Mouse (Mus musculus) liver, adult 2 months (tissue): Measurements from ENCODE around the gene Man2a2. TPM values are rescaled to one million over a fixed set of nuclear protein-coding genes. Genes with fewer than 3 reads are reported as not detected.

ENCODE experiments used
- DNase-seq: peaks from one replicate; pipeline ENCODE4 v3.0.0-alpha.2; 2011; ENCODE audit warnings: low read depth, low spot score; ENCODE audit errors: extremely low read depth
- H3K27ac ChIP-seq: fragments of 200-500 bp; replicated peaks from 2 replicates; pipeline ENCODE4 v1.5.1; 2012; ENCODE audit warnings: low read depth, mild to moderate bottlenecking, control low read depth, inconsistent platforms, low read length; ENCODE audit not compliant: insufficient read depth
- H3K27me3 ChIP-seq: fragments of 200-500 bp; 2 replicates; pipeline ENCODE4 v1.6.1; 2012; ENCODE audit warnings: mild to moderate bottlenecking, moderate library complexity, low read length, inconsistent platforms; ENCODE audit not compliant: control insufficient read depth, insufficient read depth
- H3K36me3 ChIP-seq: fragments of 200-500 bp; 2 replicates; pipeline ENCODE4 v1.6.1; 2012; ENCODE audit warnings: low read length, inconsistent platforms; ENCODE audit not compliant: control insufficient read depth, insufficient read depth
- H3K4me1 ChIP-seq: fragments of 200-500 bp; 2 replicates; pipeline ENCODE4 v1.6.1; 2011; ENCODE audit warnings: low read length; ENCODE audit not compliant: control insufficient read depth, insufficient read depth
- H3K4me3 ChIP-seq: fragments of 200-500 bp; 2 replicates; pipeline ENCODE4 v1.5.1; 2011; ENCODE audit warnings: low read depth, mild to moderate bottlenecking, control low read depth, low read length, moderate library complexity; ENCODE audit not compliant: insufficient read depth
- H3K79me2 ChIP-seq: fragments of 200-500 bp; 2 replicates; pipeline ENCODE4 v1.6.1; 2012; ENCODE audit warnings: inconsistent platforms, mild to moderate bottlenecking, low read length, moderate library complexity; ENCODE audit not compliant: control insufficient read depth, insufficient read depth
- H3K9ac ChIP-seq: fragments of 200-500 bp; 2 replicates; pipeline ENCODE4 v1.6.1; 2012; ENCODE audit warnings: low read depth, mild to moderate bottlenecking, control low read depth, inconsistent platforms, low read length
- CTCF ChIP-seq: fragments of 200-500 bp; IDR thresholded peaks from 2 replicates; pipeline ENCODE4 v1.5.1; 2011; ENCODE audit warnings: low read depth, low read length, control low read depth
- POLR2A ChIP-seq: fragments of 200-500 bp; IDR thresholded peaks from 2 replicates; pipeline ENCODE4 v1.6.1; 2011; ENCODE audit warnings: low read length, control low read depth; ENCODE audit not compliant: insufficient read depth; ENCODE audit errors: extremely low read depth
- WGBS: fragments of 180-500 bp; shearing (Covaris S2); methylation state at CpG from one replicate; pipeline ENCODE4 v1.1.7; 2018; 5-methylcytosine and 5-hydroxymethylcytosine counted together
- polyA plus RNA-seq: library from polyadenylated mRNA; depleted of rRNA; stranded (reverse); fragments of >200 nt; gene quantifications from 2 replicates; pipeline ENCODE4 v1.2.3, GENCODE M21; 2012
- total RNA-seq: library from RNA; depleted of rRNA; stranded (reverse); fragments of >200 nt; gene quantifications from 2 replicates; pipeline ENCODE4 v1.2.3, GENCODE M21; 2014

Gene Man2a2
- total and polyA plus RNA-seq, 2 experiments = 9.3 to 45.6 TPM

GRCm38 (mm10) chr7:80406186-80406585, 35.0 kb upstream of the Man2a2 start:
- DNase-seq = no peak
- Histone ChIP-seq H3K27me3 (no peaks in the 10 kb centered on the region), H3K27ac (no peak overlapping the region), H3K4me1 (peaks cover 3% of the 10 kb centered on the region; the same call in 1 of the 2 replicates), H3K9ac (no peak overlapping the region), H3K36me3 (no peaks in the 10 kb centered on the region), H3K4me3 (no peak overlapping the region), H3K79me2 (peaks cover 8% of the 10 kb centered on the region; the same call in 1 of the 2 replicates)
- 83% methylated on average over 3 of the region's 3 CpGs for WGBS
- TF ChIP-seq CTCF (no peak), POLR2A (no peak)

GRCm38 (mm10) chr7:80405188-80405695, 34.1 kb upstream of the Man2a2 start, which contains the start of gene Furin:
Gene Furin (minus strand): TSS chr7:80405436.
- peaks cover 3% of the 10 kb centered on the region; the same call in 1 of the 2 replicates for H3K4me1 ChIP-seq

GRCm38 (mm10) chr7:80404101-80404894, 33.1 kb upstream of the Man2a2 start:
- no peak for DNase-seq
- TF ChIP-seq POLR2A (no peak), CTCF (no peak)
- Histone ChIP-seq H3K4me3 (no peak overlapping the region), H3K36me3 (no peaks in the 10 kb centered on the region), H3K27me3 (no peaks in the 10 kb centered on the region), H3K27ac (peak overlapping the region; percentile 11; the same call in 1 of the 2 replicates), H3K79me2 (peaks cover 9% of the 10 kb centered on the region; the same call in 1 of the 2 replicates), H3K9ac (no peak overlapping the region), H3K4me1 (peaks cover 6% of the 10 kb centered on the region)
- 51% methylated on average over 7 of the region's 7 CpGs for WGBS

More at GRCm38 (mm10) chr7:80405188-80405695, 34.1 kb upstream of the Man2a2 start, which contains the start of gene Furin:
- H3K36me3 ChIP-seq = no peaks in the 10 kb centered on the region
- DNase-seq = no peak
- no peak for TF ChIP-seq CTCF
- no peak for TF ChIP-seq POLR2A
- no peaks in the 10 kb centered on the region for H3K27me3 ChIP-seq
- peak within 1 kb of the TSS; percentile 11; the same call in 1 of the 2 replicates for H3K27ac ChIP-seq
- H3K4me3 ChIP-seq = no peak within 1 kb of the TSS
- WGBS = 44% methylated on average over 9 of the region's 9 CpGs
- H3K79me2 ChIP-seq = peaks cover 8% of the 10 kb centered on the region; the same call in 1 of the 2 replicates
- H3K9ac ChIP-seq = no peak within 1 kb of the TSS

GRCm38 (mm10) chr7:80403551-80403950, 32.4 kb upstream of the Man2a2 start:
- H3K4me1 ChIP-seq = peaks cover 13% of the 10 kb centered on the region
- no peaks in the 10 kb centered on the region for H3K36me3 ChIP-seq
- peak; percentile 81 for DNase-seq
- peak overlapping the region; percentile 93 for H3K27ac ChIP-seq
- no peaks in the 10 kb centered on the region for H3K27me3 ChIP-seq
- H3K4me3 ChIP-seq = peak overlapping the region; percentile 66; the same call in 1 of the 2 replicates
- WGBS = 5% methylated on average over 9 of the region's 9 CpGs
- H3K79me2 ChIP-seq = peaks cover 17% of the 10 kb centered on the region
- TF ChIP-seq CTCF (no peak), POLR2A (no peak)
- H3K9ac ChIP-seq = peak overlapping the region; percentile 19

GRCm38 (mm10) chr7:80402651-80403321, 31.6 kb upstream of the Man2a2 start:
- no peak for DNase-seq
- Histone ChIP-seq H3K27ac (peak overlapping the region; percentile 98), H3K36me3 (peaks cover 5% of the 10 kb centered on the region), H3K9ac (peak overlapping the region; percentile 98), H3K27me3 (no peaks in the 10 kb centered on the region), H3K4me3 (peak overlapping the region; percentile 84), H3K79me2 (peaks cover 24% of the 10 kb centered on the region), H3K4me1 (peaks cover 16% of the 10 kb centered on the region)
- WGBS = 14% methylated on average over 92 of the region's 92 CpGs
- TF ChIP-seq POLR2A (peak; percentile 48; the same call in 1 of the 2 replicates), CTCF (no peak)
